Mouse (Mus musculus) liver, embryonic 14.5 days (tissue): Measurements from ENCODE around the gene Trmt10a. TPM values are rescaled to one million over a fixed set of nuclear protein-coding genes. Genes with fewer than 3 reads are reported as not detected.

Source experiments
- ATAC-seq: fragments of 200-750 bp; cut with Nextera tagmentation; 2 replicates; pipeline ENCODE4 v1.8.0; 2017; ENCODE audit warnings: moderate number of reproducible peaks, mild to moderate bottlenecking, moderate library complexity; ENCODE audit not compliant: insufficient read depth
- DNase-seq, 3 experiments: peaks; one replicate each; pipeline ENCODE4 v3.0.0-alpha.2; 2012 to 2013; ENCODE audit warnings: low read depth in 3 of 3, low spot score in 3 of 3
- H3K27ac ChIP-seq: fragments of 300-500 bp; sonication (generic); 2 replicates; pipeline ENCODE4 v1.5.1; 2014; ENCODE audit warnings: moderate library complexity, mild to moderate bottlenecking, control low read depth, inconsistent platforms
- H3K27me3 ChIP-seq: fragments of 300-500 bp; sonication (generic); 2 replicates; pipeline ENCODE4 v1.6.1; 2014; ENCODE audit warnings: mild to moderate bottlenecking, low read length, moderate library complexity; ENCODE audit not compliant: control insufficient read depth, insufficient read depth
- H3K36me3 ChIP-seq: fragments of 300-500 bp; sonication (generic); replicated peaks from 2 replicates; pipeline ENCODE4 v1.6.1; 2014; ENCODE audit warnings: low read depth; ENCODE audit not compliant: control insufficient read depth, insufficient read depth
- H3K4me1 ChIP-seq, 2 experiments: fragments of 200-500 bp in 1 of 2; fragments of 300-500 bp in 1 of 2; sonication (generic) in 1 of 2; replicated peaks; 2 replicates each; pipeline ENCODE4 v1.6.1; 2012 to 2014; ENCODE audit warnings: antibody characterized with exemption in 1 of 2, inconsistent platforms in 1 of 2, low read length in 1 of 2; ENCODE audit not compliant: control insufficient read depth in 2 of 2, insufficient read depth in 2 of 2
- H3K4me2 ChIP-seq: fragments of 300-500 bp; sonication (generic); 2 replicates; pipeline ENCODE4 v1.6.1; 2014; ENCODE audit warnings: low read depth, mild to moderate bottlenecking, control low read depth, moderate library complexity
- H3K4me3 ChIP-seq, 2 experiments: fragments of 200-500 bp in 1 of 2; fragments of 300-500 bp in 1 of 2; sonication (generic) in 1 of 2; 2 replicates each; pipeline ENCODE4 v1.5.1; 2012 to 2014; ENCODE audit warnings: low read depth in 2 of 2, low read length in 2 of 2, mild to moderate bottlenecking in 2 of 2, control low read depth in 1 of 2, inconsistent platforms in 1 of 2, moderate library complexity in 1 of 2; ENCODE audit not compliant: insufficient read depth in 1 of 2
- H3K9ac ChIP-seq: fragments of 300-500 bp; sonication (generic); replicated peaks from 2 replicates; pipeline ENCODE4 v1.6.1; 2014; ENCODE audit warnings: mild to moderate bottlenecking, control low read depth, moderate library complexity
- H3K9me3 ChIP-seq: fragments of 300-500 bp; sonication (generic); 2 replicates; pipeline ENCODE4 v1.6.1; 2016; ENCODE audit warnings: low read length, mixed read lengths; ENCODE audit not compliant: control insufficient read depth
- CTCF ChIP-seq: IDR thresholded peaks from 2 replicates; pipeline ENCODE4 v1.5.1; 2016; ENCODE audit warnings: antibody characterized with exemption, low read depth, control low read depth
- EP300 ChIP-seq: IDR thresholded peaks from 2 replicates; pipeline ENCODE4 v1.6.1; 2016; ENCODE audit warnings: antibody characterized with exemption, low read depth
- WGBS: fragments of 180-500 bp; shearing (Covaris S2); extraction: QIAGEN DNeasy Blood & Tissue Kit; methylation state at CpG from one replicate; pipeline ENCODE4 v1.1.7; 2014; ENCODE audit not compliant: insufficient replicate concordance; 5-methylcytosine and 5-hydroxymethylcytosine counted together
- polyA plus RNA-seq, 2 experiments: library from polyadenylated mRNA; depleted of rRNA in 1 of 2; stranded (reverse) in 1 of 2; unstranded in 1 of 2; fragments of >200 nt; fragmentation: Nextera tagmentation in 1 of 2; extraction: Ambion mirVana in 1 of 2; gene quantifications; 2 replicates each; pipeline versions ENCODE4 v1.2.1 to v1.2.3; 2012 to 2014

The Trmt10a gene
- polyA plus RNA-seq, 2 experiments, result 3.3 to 5.6 TPM

DNA sequence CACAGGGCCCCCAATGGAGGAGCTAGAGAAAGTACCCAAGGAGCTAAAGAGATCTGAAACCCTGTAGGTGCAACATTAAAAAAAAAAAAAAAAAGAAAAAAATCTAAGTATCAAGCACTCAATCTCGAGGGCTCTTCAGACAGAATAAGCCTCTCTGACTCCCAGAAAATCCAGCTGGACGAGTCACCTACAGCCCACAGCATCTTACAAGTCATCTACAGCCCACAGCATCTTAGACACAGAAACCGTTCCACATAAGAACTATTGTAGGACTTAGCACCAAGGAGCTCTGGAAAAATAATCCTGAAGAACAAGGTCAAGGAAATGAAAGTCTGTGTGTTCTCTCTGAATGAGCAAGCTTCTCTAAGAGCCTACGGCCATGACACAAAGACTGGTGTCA is 41.3 kb upstream of the Trmt10a start:
- H3K4me2 ChIP-seq, result no peak overlapping the region
- no peak overlapping the region for H3K9ac ChIP-seq
- TF ChIP-seq CTCF, result no peak
- WGBS, result 61% methylated on average over 4 of the region's 4 CpGs
- ATAC-seq (no peak), DNase-seq (no peak)
- H3K27me3 ChIP-seq, result no peaks in the 10 kb centered on the region
- no peaks in the 10 kb centered on the region for H3K9me3 ChIP-seq
- no peak overlapping the region for H3K27ac ChIP-seq
- H3K4me1 ChIP-seq, result no peaks in the 10 kb centered on the region
- no peak overlapping the region for H3K4me3 ChIP-seq
- H3K36me3 ChIP-seq, result no peaks in the 10 kb centered on the region

DNA sequence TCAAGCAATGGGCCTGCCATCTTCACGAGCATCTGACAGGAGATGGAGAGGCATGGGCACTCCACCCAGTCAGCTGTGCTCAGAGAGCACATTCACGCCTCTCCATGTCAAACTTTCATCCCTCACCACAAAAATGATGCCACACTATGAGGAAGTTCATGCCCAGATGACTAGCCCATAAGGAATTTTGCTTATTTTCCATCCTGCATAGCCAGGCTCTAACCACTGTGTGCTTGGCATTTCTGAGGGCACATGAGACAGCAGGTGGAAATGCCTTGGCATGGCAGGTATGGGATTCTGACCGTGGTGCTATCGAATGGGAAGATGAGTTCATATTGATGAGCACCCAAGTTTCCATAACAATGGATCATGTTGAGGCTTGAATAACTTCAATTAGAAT is 39.6 kb upstream of the Trmt10a start:
- Histone ChIP-seq H3K27me3 (no peaks in the 10 kb centered on the region), H3K4me3 (no peak overlapping the region), H3K36me3 (no peaks in the 10 kb centered on the region), H3K9ac (no peak overlapping the region), H3K4me2 (no peak overlapping the region), H3K4me1 (no peaks in the 10 kb centered on the region), H3K9me3 (no peaks in the 10 kb centered on the region), H3K27ac (no peak overlapping the region)
- no peak for DNase-seq
- 80% methylated on average over 4 of the region's 4 CpGs for WGBS
- TF ChIP-seq CTCF (no peak), EP300 (no peak)
- ATAC-seq, result no peak

DNA sequence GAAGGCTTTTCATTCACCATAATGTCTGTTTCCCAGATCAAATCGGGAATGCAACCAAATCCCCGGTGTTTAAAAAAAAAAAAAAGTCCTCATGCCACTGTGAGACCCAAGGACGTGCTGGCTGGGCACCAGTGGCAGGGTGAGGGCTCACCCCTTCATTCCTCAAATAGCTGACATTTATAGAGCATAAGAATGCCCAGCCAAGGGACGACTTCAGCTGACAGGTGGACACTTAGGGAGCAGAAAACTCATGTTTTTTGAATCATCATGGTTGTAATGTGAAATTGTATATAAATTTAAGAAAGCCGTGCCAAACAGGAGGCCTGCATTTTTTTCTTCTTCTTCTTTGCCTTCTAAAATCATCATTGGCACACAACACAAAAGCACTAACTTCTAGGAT is 38.2 kb upstream of the Trmt10a start:
- Histone ChIP-seq H3K36me3 (no peaks in the 10 kb centered on the region), H3K4me3 (no peak overlapping the region), H3K27ac (no peak overlapping the region), H3K9ac (no peak overlapping the region), H3K4me2 (no peak overlapping the region), H3K27me3 (no peaks in the 10 kb centered on the region), H3K4me1 (no peaks in the 10 kb centered on the region), H3K9me3 (no peaks in the 10 kb centered on the region)
- TF ChIP-seq CTCF (no peak), EP300 (no peak)
- DNase-seq (no peak), ATAC-seq (no peak)
- WGBS, result 63% methylated on average over 5 of the region's 5 CpGs

GRCm38 (mm10) chr3:138106887-138107286 is 36.4 kb upstream of the Trmt10a start:
- TF ChIP-seq EP300 (no peak), CTCF (no peak)
- H3K9me3 ChIP-seq, result no peaks in the 10 kb centered on the region
- ATAC-seq (no peak; the same call in 1 of the 2 replicates), DNase-seq (no peak)
- 86% methylated on average over 10 of the region's 10 CpGs for WGBS
- H3K27ac ChIP-seq, result no peak overlapping the region
- no peaks in the 10 kb centered on the region for H3K4me1 ChIP-seq
- H3K27me3 ChIP-seq, result no peaks in the 10 kb centered on the region
- no peak overlapping the region for H3K4me2 ChIP-seq
- no peak overlapping the region for H3K4me3 ChIP-seq
- H3K9ac ChIP-seq, result no peak overlapping the region
- H3K36me3 ChIP-seq, result no peaks in the 10 kb centered on the region

DNA sequence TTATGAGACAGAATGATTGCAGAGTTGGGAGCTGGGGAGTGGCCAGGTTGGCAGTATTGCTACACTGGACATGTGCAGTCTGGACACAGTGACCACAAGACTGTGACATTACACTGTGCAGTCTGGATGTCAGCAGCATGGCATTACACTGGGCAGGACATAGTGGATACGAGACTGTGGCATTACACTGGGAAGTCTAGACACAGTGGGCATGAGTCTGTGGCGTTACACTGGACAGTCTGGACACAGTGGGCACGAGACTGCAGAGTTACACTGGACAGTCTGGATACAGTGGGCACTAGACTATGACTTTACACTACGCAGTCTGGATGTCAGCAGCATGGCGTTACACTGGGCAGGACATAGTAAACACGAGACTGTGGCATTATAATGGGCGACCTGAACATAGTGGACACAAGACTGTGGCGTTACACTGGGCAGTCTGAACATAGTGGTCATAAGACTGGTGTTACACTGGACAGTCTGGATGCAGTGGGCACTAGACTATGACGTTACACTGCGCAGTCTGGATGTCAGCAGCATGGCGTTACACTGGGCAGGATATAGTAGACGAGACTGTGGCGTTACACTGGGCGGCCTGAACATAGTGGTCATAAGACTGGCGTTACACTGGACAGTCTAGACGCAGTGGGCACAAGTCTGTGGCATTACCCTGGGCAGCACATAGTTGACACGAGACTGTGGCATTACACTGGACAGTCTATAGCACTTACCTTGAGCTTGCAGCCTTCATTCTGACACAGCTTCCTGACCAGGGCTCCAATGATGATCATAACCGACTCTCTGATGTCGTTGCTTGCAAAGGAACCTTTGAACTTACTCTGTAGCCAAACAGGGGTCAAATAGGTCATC is 32.1 kb upstream of the Trmt10a start:
- no peaks in the 10 kb centered on the region for H3K36me3 ChIP-seq
- H3K27ac ChIP-seq, result no peak overlapping the region
- no peaks in the 10 kb centered on the region for H3K9me3 ChIP-seq
- H3K27me3 ChIP-seq, result no peaks in the 10 kb centered on the region
- DNase-seq, result no peak
- no peaks in the 10 kb centered on the region for H3K4me1 ChIP-seq
- no peak for TF ChIP-seq CTCF
- no peak for TF ChIP-seq EP300
- H3K9ac ChIP-seq, result no peak overlapping the region
- H3K4me2 ChIP-seq, result no peak overlapping the region
- WGBS, result 69% methylated on average over 19 of the region's 19 CpGs
- peak; percentile 28 for ATAC-seq
- no peak overlapping the region for H3K4me3 ChIP-seq
